Mouse (Mus musculus): ENCODE measurements around the gene Drd4. TPM values are rescaled to one million over a fixed set of nuclear protein-coding genes. Genes with fewer than 3 reads are reported as not detected.

Drd4 gene
- polyA plus RNA-seq, 1 experiment: 0.09 TPM

GRCm38 (mm10) chr7:141264761-141265410 lies 26.9 kb upstream of the Drd4 start:
- 6% methylated on average over 12 of the region's 12 CpGs for WGBS
- peak; percentile 64; the same call in 1 of the 2 replicates for TF ChIP-seq CTCF (IDR thresholded peaks at IDR 0.05; ENCODE audit: extremely low read depth, insufficient read depth, insufficient read length, insufficient replicate concordance)
- no peak for TF ChIP-seq POLR2A (IDR thresholded peaks at IDR 0.05; ENCODE audit: low read depth, low read length)
- DNase-seq (ENCODE audit: low read depth in 1 of 2, low spot score in 2 of 2): peak; percentile 55 to 66
- peak overlapping the region; percentile 39 for H3K27ac ChIP-seq (ENCODE audit: insufficient read depth, low read length)
- no peaks in the 10 kb centered on the region for H3K27me3 ChIP-seq (ENCODE audit: control insufficient read depth, insufficient read depth, low read length)
- peaks cover 38% of the 10 kb centered on the region for H3K36me3 ChIP-seq (ENCODE audit: control insufficient read depth, insufficient read depth, low read length)
- peak overlapping the region; percentile 74; the same call in 1 of the 2 replicates for H3K4me3 ChIP-seq (ENCODE audit: extremely low read depth, insufficient read depth, insufficient read length)
- peaks cover 17% of the 10 kb centered on the region for H3K4me1 ChIP-seq (ENCODE audit: control insufficient read depth, insufficient read depth, insufficient read length)

- Histone ChIP-seq H3K27me3 (ENCODE audit: control insufficient read depth, insufficient read depth, low read length) (no peaks in the 10 kb centered on the region), H3K4me1 (ENCODE audit: control insufficient read depth, insufficient read depth, insufficient read length) (peaks cover 17% of the 10 kb centered on the region), H3K36me3 (ENCODE audit: control insufficient read depth, insufficient read depth, low read length) (peaks cover 34% of the 10 kb centered on the region), H3K4me3 (ENCODE audit: extremely low read depth, insufficient read depth, insufficient read length) (peak overlapping the region; percentile 74; the same call in 1 of the 2 replicates), H3K27ac (ENCODE audit: insufficient read depth, low read length) (peak overlapping the region; percentile 39)
- 23% methylated on average over 11 of the region's 11 CpGs for WGBS
- DNase-seq (ENCODE audit: low read depth in 1 of 2, low spot score in 2 of 2): no peak
- TF ChIP-seq CTCF (IDR thresholded peaks at IDR 0.05; ENCODE audit: extremely low read depth, insufficient read depth, insufficient read length, insufficient replicate concordance): no peak
- no peak for TF ChIP-seq POLR2A (IDR thresholded peaks at IDR 0.05; ENCODE audit: low read depth, low read length)
These were observed 26.4 kb upstream of the Drd4 start for GRCm38 (mm10) chr7:141265411-141265738.

- no peaks in the 10 kb centered on the region for H3K27me3 ChIP-seq (ENCODE audit: control insufficient read depth, insufficient read depth, low read length)
- TF ChIP-seq POLR2A (IDR thresholded peaks at IDR 0.05; ENCODE audit: low read depth, low read length) (peak; percentile 41; the same call in 1 of the 2 replicates), CTCF (IDR thresholded peaks at IDR 0.05; ENCODE audit: extremely low read depth, insufficient read depth, insufficient read length, insufficient replicate concordance) (no peak)
- peaks cover 29% of the 10 kb centered on the region for H3K36me3 ChIP-seq (ENCODE audit: control insufficient read depth, insufficient read depth, low read length)
- DNase-seq (ENCODE audit: low read depth in 1 of 2, low spot score in 2 of 2): peak; percentile 66 to 77
- peak within 1 kb of the TSS; percentile 74 for H3K4me3 ChIP-seq (ENCODE audit: extremely low read depth, insufficient read depth, insufficient read length)
- WGBS: under 1% methylated on average over 25 of the region's 25 CpGs
- peaks cover 17% of the 10 kb centered on the region for H3K4me1 ChIP-seq (ENCODE audit: control insufficient read depth, insufficient read depth, insufficient read length)
- H3K27ac ChIP-seq (ENCODE audit: insufficient read depth, low read length): peak within 1 kb of the TSS; percentile 90
These were observed 25.9 kb upstream of the Drd4 start, which contains the start of gene Irf7 for GRCm38 (mm10) chr7:141265739-141266561. TSS of gene Irf7 (minus strand) at chr7:141266481.

GRCm38 (mm10) chr7:141268466-141269272 lies 23.1 kb upstream of the Drd4 start:
- 10% methylated on average over 24 of the region's 24 CpGs for WGBS
- Histone ChIP-seq H3K27me3 (ENCODE audit: control insufficient read depth, insufficient read depth, low read length) (0 out of 2 replicates have a peak, but pooled peaks cover 2% of the 10 kb centered on the region), H3K4me1 (ENCODE audit: control insufficient read depth, insufficient read depth, insufficient read length) (peaks cover 17% of the 10 kb centered on the region), H3K4me3 (ENCODE audit: extremely low read depth, insufficient read depth, insufficient read length) (peak overlapping the region; percentile 32; the same call in 1 of the 2 replicates), H3K36me3 (ENCODE audit: control insufficient read depth, insufficient read depth, low read length) (peaks cover 4% of the 10 kb centered on the region), H3K27ac (ENCODE audit: insufficient read depth, low read length) (peak overlapping the region; percentile 44; the same call in 1 of the 2 replicates)
- no peak for DNase-seq (ENCODE audit: low read depth in 1 of 2, low spot score in 2 of 2)
- TF ChIP-seq POLR2A (IDR thresholded peaks at IDR 0.05; ENCODE audit: low read depth, low read length): no peak
- no peak for TF ChIP-seq CTCF (IDR thresholded peaks at IDR 0.05; ENCODE audit: extremely low read depth, insufficient read depth, insufficient read length, insufficient replicate concordance)

GRCm38 (mm10) chr7:141269273-141269545 lies 22.6 kb upstream of the Drd4 start:
- DNase-seq (ENCODE audit: low read depth in 1 of 2, low spot score in 2 of 2): no peak
- peaks cover 17% of the 10 kb centered on the region for H3K4me1 ChIP-seq (ENCODE audit: control insufficient read depth, insufficient read depth, insufficient read length)
- no peaks in the 10 kb centered on the region for H3K36me3 ChIP-seq (ENCODE audit: control insufficient read depth, insufficient read depth, low read length)
- 56% methylated on average over 14 of the region's 14 CpGs for WGBS
- TF ChIP-seq POLR2A (IDR thresholded peaks at IDR 0.05; ENCODE audit: low read depth, low read length) (no peak), CTCF (IDR thresholded peaks at IDR 0.05; ENCODE audit: extremely low read depth, insufficient read depth, insufficient read length, insufficient replicate concordance) (no peak)
- peak overlapping the region; percentile 27; the same call in 1 of the 2 replicates for H3K27ac ChIP-seq (ENCODE audit: insufficient read depth, low read length)
- H3K27me3 ChIP-seq (ENCODE audit: control insufficient read depth, insufficient read depth, low read length): 0 out of 2 replicates have a peak, but pooled peaks cover 2% of the 10 kb centered on the region
- peak overlapping the region; percentile 32; the same call in 1 of the 2 replicates for H3K4me3 ChIP-seq (ENCODE audit: extremely low read depth, insufficient read depth, insufficient read length)

- DNase-seq (ENCODE audit: low read depth in 1 of 2, low spot score in 2 of 2): no peak
- Histone ChIP-seq H3K27ac (ENCODE audit: insufficient read depth, low read length) (no peak overlapping the region), H3K4me1 (ENCODE audit: control insufficient read depth, insufficient read depth, insufficient read length) (peaks cover 13% of the 10 kb centered on the region), H3K4me3 (ENCODE audit: extremely low read depth, insufficient read depth, insufficient read length) (no peak overlapping the region), H3K36me3 (ENCODE audit: control insufficient read depth, insufficient read depth, low read length) (no peaks in the 10 kb centered on the region), H3K27me3 (ENCODE audit: control insufficient read depth, insufficient read depth, low read length) (0 out of 2 replicates have a peak, but pooled peaks cover 2% of the 10 kb centered on the region)
- no peak for TF ChIP-seq CTCF (IDR thresholded peaks at IDR 0.05; ENCODE audit: extremely low read depth, insufficient read depth, insufficient read length, insufficient replicate concordance)
- no peak for TF ChIP-seq POLR2A (IDR thresholded peaks at IDR 0.05; ENCODE audit: low read depth, low read length)
- WGBS: 87% methylated on average over 3 of the region's 3 CpGs
These were observed 21.2 kb upstream of the Drd4 start for GRCm38 (mm10) chr7:141270631-141271030.
